Mouse (Mus musculus): ENCODE measurements around the gene Zfp74. TPM values are rescaled to one million over a fixed set of nuclear protein-coding genes. Genes with fewer than 3 reads are reported as not detected.
A peak's percentile ranks its signal among the peaks of the same experiment; 100 is the strongest.

Gene Zfp74
- total RNA-seq, 1 experiment: 11.7 TPM

GRCm38 (mm10) chr7:29953086-29953485, 803 bp downstream of the Zfp74 start:
- Histone ChIP-seq H3K36me3 (ENCODE audit: control insufficient read depth, insufficient read depth, low read length, poor library complexity, severe bottlenecking) (no peaks in the 10 kb centered on the region; the same call in 1 of the 2 replicates), H3K9ac (ENCODE audit: insufficient read depth, low read depth, low read length, poor library complexity, severe bottlenecking) (peak overlapping the region; percentile 82; the same call in 1 of the 2 replicates), H3K9me3 (ENCODE audit: control insufficient read depth, insufficient read depth, low read depth, low read length) (no peaks in the 10 kb centered on the region), H3K4me1 (ENCODE audit: control insufficient read depth in 2 of 2, insufficient read depth in 2 of 2, low read length in 2 of 2, poor library complexity in 1 of 2) (peaks cover 0 to 2% of the 10 kb centered on the region in 2 experiments; a peak in 1 of 4 replicates), H3K27ac (ENCODE audit: insufficient read depth, low read depth, low read length, poor library complexity, severe bottlenecking) (no peak overlapping the region), H3K4me3 (ENCODE audit: insufficient read depth in 1 of 2, low read depth in 1 of 2, low read length in 2 of 2, poor library complexity in 1 of 2, severe bottlenecking in 1 of 2) (peak overlapping the region; percentile 74 to 81)
- no peak for DNase-seq (ENCODE audit: low read depth, low spot score)
- TF ChIP-seq ZC3H11A (IDR thresholded peaks at IDR 0.05; ENCODE audit: borderline replicate concordance, low read depth, low read length): no peak
- TF ChIP-seq HCFC1 (IDR thresholded peaks at IDR 0.05; ENCODE audit: borderline replicate concordance, insufficient read depth, low read length): no peak
- TF ChIP-seq CHD2 (IDR thresholded peaks at IDR 0.05; ENCODE audit: low read depth, low read length): no peak
- TF ChIP-seq MAFK (IDR thresholded peaks at IDR 0.05; ENCODE audit: insufficient read depth, low read depth, low read length): no peak
- no peak for TF ChIP-seq ZNF384 (IDR thresholded peaks at IDR 0.05; ENCODE audit: low read depth, low read length)
- in situ Hi-C loops (cut with MboI; ENCODE audit: low sequenced_read_pairs in 2 of 2, unreplicated experiment in 2 of 2): no loop called here

GRCm38 (mm10) chr7:29944201-29944600, 9.7 kb downstream of the Zfp74 start:
- peaks cover 4% of the 10 kb centered on the region for H3K36me3 ChIP-seq (ENCODE audit: control insufficient read depth, insufficient read depth, low read length, poor library complexity, severe bottlenecking)
- peak overlapping the region; percentile 61; the same call in 1 of the 2 replicates for H3K9ac ChIP-seq (ENCODE audit: insufficient read depth, low read depth, low read length, poor library complexity, severe bottlenecking)
- H3K9me3 ChIP-seq (ENCODE audit: control insufficient read depth, insufficient read depth, low read depth, low read length): no peaks in the 10 kb centered on the region
- in situ Hi-C loops (cut with MboI; ENCODE audit: low sequenced_read_pairs in 2 of 2, unreplicated experiment in 2 of 2): no loop called here
- peak overlapping the region; percentile 8; the same call in 1 of the 2 replicates for H3K27ac ChIP-seq (ENCODE audit: insufficient read depth, low read depth, low read length, poor library complexity, severe bottlenecking)
- peak; percentile 62 for DNase-seq (ENCODE audit: low read depth, low spot score)
- TF ChIP-seq ZNF384 (IDR thresholded peaks at IDR 0.05; ENCODE audit: low read depth, low read length) (no peak), HCFC1 (IDR thresholded peaks at IDR 0.05; ENCODE audit: borderline replicate concordance, insufficient read depth, low read length) (peak; percentile 61; the same call in 1 of the 2 replicates)
- H3K4me1 ChIP-seq (ENCODE audit: control insufficient read depth in 2 of 2, insufficient read depth in 2 of 2, low read length in 2 of 2, poor library complexity in 1 of 2): peaks cover 3 to 18% of the 10 kb centered on the region in 2 experiments; a peak in 3 of 4 replicates
- peak overlapping the region; percentile 41 to 58; a peak in 3 of 4 replicates for H3K4me3 ChIP-seq (ENCODE audit: insufficient read depth in 1 of 2, low read depth in 1 of 2, low read length in 2 of 2, poor library complexity in 1 of 2, severe bottlenecking in 1 of 2)

- peak; percentile 46 for DNase-seq (ENCODE audit: low read depth, low spot score)
- Histone ChIP-seq H3K4me3 (ENCODE audit: insufficient read depth in 1 of 2, low read depth in 1 of 2, low read length in 2 of 2, poor library complexity in 1 of 2, severe bottlenecking in 1 of 2) (peak overlapping the region; percentile 48 to 58), H3K27ac (ENCODE audit: insufficient read depth, low read depth, low read length, poor library complexity, severe bottlenecking) (peak overlapping the region; percentile 8; the same call in 1 of the 2 replicates), H3K9me3 (ENCODE audit: control insufficient read depth, insufficient read depth, low read depth, low read length) (no peaks in the 10 kb centered on the region), H3K4me1 (ENCODE audit: control insufficient read depth in 2 of 2, insufficient read depth in 2 of 2, low read length in 2 of 2, poor library complexity in 1 of 2) (peaks cover 3 to 18% of the 10 kb centered on the region in 2 experiments; a peak in 3 of 4 replicates), H3K36me3 (ENCODE audit: control insufficient read depth, insufficient read depth, low read length, poor library complexity, severe bottlenecking) (peaks cover 4% of the 10 kb centered on the region), H3K9ac (ENCODE audit: insufficient read depth, low read depth, low read length, poor library complexity, severe bottlenecking) (no peak overlapping the region; the same call in 1 of the 2 replicates)
- TF ChIP-seq CHD2 (IDR thresholded peaks at IDR 0.05; ENCODE audit: low read depth, low read length) (peak; percentile 91), HCFC1 (IDR thresholded peaks at IDR 0.05; ENCODE audit: borderline replicate concordance, insufficient read depth, low read length) (no peak)
- in situ Hi-C loops (cut with MboI; ENCODE audit: low sequenced_read_pairs in 2 of 2, unreplicated experiment in 2 of 2): no loop called here
Measured at GRCm38 (mm10) chr7:29943720-29944119, 10.2 kb downstream of the Zfp74 start.

- Histone ChIP-seq H3K9me3 (ENCODE audit: control insufficient read depth, insufficient read depth, low read depth, low read length) (no peaks in the 10 kb centered on the region), H3K9ac (ENCODE audit: insufficient read depth, low read depth, low read length, poor library complexity, severe bottlenecking) (no peak overlapping the region; the same call in 1 of the 2 replicates), H3K27ac (ENCODE audit: insufficient read depth, low read depth, low read length, poor library complexity, severe bottlenecking) (no peak overlapping the region; the same call in 1 of the 2 replicates), H3K4me1 (ENCODE audit: control insufficient read depth in 2 of 2, insufficient read depth in 2 of 2, low read length in 2 of 2, poor library complexity in 1 of 2) (peaks cover 3 to 18% of the 10 kb centered on the region in 2 experiments; a peak in 3 of 4 replicates), H3K36me3 (ENCODE audit: control insufficient read depth, insufficient read depth, low read length, poor library complexity, severe bottlenecking) (peaks cover 4% of the 10 kb centered on the region; the same call in 1 of the 2 replicates), H3K4me3 (ENCODE audit: insufficient read depth in 1 of 2, low read depth in 1 of 2, low read length in 2 of 2, poor library complexity in 1 of 2, severe bottlenecking in 1 of 2) (peak overlapping the region; percentile 48 to 56)
- in situ Hi-C loops (cut with MboI; ENCODE audit: low sequenced_read_pairs in 2 of 2, unreplicated experiment in 2 of 2): no loop called here
- DNase-seq (ENCODE audit: low read depth, low spot score): peak; percentile 52
- TF ChIP-seq ZNF384 (IDR thresholded peaks at IDR 0.05; ENCODE audit: low read depth, low read length) (no peak), HCFC1 (IDR thresholded peaks at IDR 0.05; ENCODE audit: borderline replicate concordance, insufficient read depth, low read length) (0 out of 2 replicates have a peak, but pooled peaks have one; percentile 51)
Measured at GRCm38 (mm10) chr7:29942740-29943139, 11.1 kb downstream of the Zfp74 start.

- DNase-seq (ENCODE audit: low read depth, low spot score): no peak
- TF ChIP-seq ZC3H11A (IDR thresholded peaks at IDR 0.05; ENCODE audit: borderline replicate concordance, low read depth, low read length): no peak
- no peak for TF ChIP-seq MAFK (IDR thresholded peaks at IDR 0.05; ENCODE audit: insufficient read depth, low read depth, low read length)
- no peak for TF ChIP-seq HCFC1 (IDR thresholded peaks at IDR 0.05; ENCODE audit: borderline replicate concordance, insufficient read depth, low read length)
- TF ChIP-seq CHD2 (IDR thresholded peaks at IDR 0.05; ENCODE audit: low read depth, low read length): no peak
- no peak for TF ChIP-seq ZNF384 (IDR thresholded peaks at IDR 0.05; ENCODE audit: low read depth, low read length)
- H3K4me1 ChIP-seq (ENCODE audit: control insufficient read depth in 2 of 2, insufficient read depth in 2 of 2, low read length in 2 of 2, poor library complexity in 1 of 2): peaks cover 3 to 18% of the 10 kb centered on the region in 2 experiments; a peak in 3 of 4 replicates
- H3K9ac ChIP-seq (ENCODE audit: insufficient read depth, low read depth, low read length, poor library complexity, severe bottlenecking): peak overlapping the region; percentile 44; the same call in 1 of the 2 replicates
- H3K4me3 ChIP-seq (ENCODE audit: insufficient read depth in 1 of 2, low read depth in 1 of 2, low read length in 2 of 2, poor library complexity in 1 of 2, severe bottlenecking in 1 of 2): peak overlapping the region in 1 of 2 experiments; percentile 3; a peak in 1 of 4 replicates
- H3K9me3 ChIP-seq (ENCODE audit: control insufficient read depth, insufficient read depth, low read depth, low read length): no peaks in the 10 kb centered on the region
- in situ Hi-C loops (cut with MboI; ENCODE audit: low sequenced_read_pairs in 2 of 2, unreplicated experiment in 2 of 2): no loop called here
- peaks cover 6% of the 10 kb centered on the region for H3K36me3 ChIP-seq (ENCODE audit: control insufficient read depth, insufficient read depth, low read length, poor library complexity, severe bottlenecking)
- peak overlapping the region; percentile 17; the same call in 1 of the 2 replicates for H3K27ac ChIP-seq (ENCODE audit: insufficient read depth, low read depth, low read length, poor library complexity, severe bottlenecking)
Measured at GRCm38 (mm10) chr7:29941027-29941426, 12.9 kb downstream of the Zfp74 start.

All from ES-E14 (cell line).